Mouse (Mus musculus) mouse embryonic stem cell (cell line): ENCODE measurements around the gene Cacna2d1.

Source experiments
- in situ Hi-C, 2 experiments: fragments of 300-500 bp; cut with MboI; formaldehyde crosslinking; loops; 1 replicate in 1 of 2; 3 replicates in 1 of 2; pipeline ENCODE4 v1.14.3; 2019 to 2020; ENCODE audit warnings: low sequenced_read_pairs in 2 of 2, low pct_unique_long_range_greater_than_20kb in 1 of 2, mixed read lengths in 1 of 2; ENCODE audit not compliant: unreplicated experiment in 1 of 2

Gene Cacna2d1

DNA sequence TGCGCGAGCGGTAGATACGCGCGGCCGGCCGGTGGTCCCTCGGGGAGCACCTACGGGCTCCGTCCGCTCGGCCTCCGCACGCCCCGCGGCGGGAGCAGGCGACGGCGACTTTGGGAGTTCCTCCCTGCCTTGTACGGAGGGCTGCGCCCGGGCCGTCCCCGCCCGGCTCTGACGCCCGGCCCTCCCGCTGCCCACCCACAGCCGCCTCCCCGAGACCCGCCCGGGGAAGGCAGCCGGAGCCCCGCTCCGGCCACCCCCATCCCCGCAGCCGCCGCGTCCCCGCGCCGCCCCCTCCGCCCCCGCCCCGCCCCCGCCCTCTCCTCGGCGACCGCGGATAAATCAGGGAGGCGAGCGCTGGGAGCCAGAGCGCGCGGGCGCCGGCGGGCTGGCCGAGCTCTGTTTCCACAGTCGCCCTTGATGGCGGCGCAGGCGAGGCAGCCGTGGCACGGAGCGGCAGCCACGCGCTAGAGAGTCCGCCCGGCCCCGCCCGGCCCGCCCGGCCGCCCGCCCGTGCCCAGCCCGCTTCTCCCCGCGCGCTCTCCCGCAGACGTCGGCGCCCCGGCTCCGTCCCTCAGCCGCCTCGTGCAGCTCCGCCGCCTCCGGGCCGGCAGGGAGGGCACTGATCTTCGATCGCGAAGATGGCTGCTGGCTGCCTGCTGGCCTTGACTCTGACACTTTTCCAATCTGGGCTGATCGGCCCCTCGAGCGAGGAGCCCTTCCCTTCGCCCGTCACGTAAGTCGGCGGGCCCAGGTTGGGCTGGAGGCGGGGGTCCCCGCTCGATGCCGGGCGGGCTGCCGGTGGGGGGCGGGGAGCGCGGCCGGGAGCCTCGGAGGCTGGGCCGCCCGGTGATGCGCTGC, at the start of gene Cacna2d1:
Gene Cacna2d1, plus strand, starts transcription at position 316 of the 858 bp plus-strand sequence.
- in situ Hi-C loops: no loop called here

DNA sequence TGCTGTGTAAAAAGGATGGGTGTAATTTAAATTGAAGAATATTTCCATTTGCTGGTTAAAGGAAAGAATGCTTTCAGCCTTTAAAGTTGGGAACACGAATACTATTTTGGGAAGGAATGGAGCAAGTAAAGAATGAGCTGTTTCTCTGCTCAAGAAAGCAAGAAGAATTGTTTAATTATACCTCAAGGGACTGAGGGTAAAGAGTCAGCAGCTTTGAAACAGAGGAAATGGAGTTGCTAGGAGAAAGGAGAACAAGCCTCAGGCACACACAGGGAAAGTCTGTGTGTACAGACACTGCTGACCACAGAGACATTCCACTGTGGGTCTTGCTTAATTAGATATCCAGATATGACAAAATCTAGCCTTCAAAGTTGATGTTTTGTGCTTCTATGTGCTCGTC, 39.4 kb upstream of the Cacna2d1 start:
- in situ Hi-C loops: no loop called here

DNA sequence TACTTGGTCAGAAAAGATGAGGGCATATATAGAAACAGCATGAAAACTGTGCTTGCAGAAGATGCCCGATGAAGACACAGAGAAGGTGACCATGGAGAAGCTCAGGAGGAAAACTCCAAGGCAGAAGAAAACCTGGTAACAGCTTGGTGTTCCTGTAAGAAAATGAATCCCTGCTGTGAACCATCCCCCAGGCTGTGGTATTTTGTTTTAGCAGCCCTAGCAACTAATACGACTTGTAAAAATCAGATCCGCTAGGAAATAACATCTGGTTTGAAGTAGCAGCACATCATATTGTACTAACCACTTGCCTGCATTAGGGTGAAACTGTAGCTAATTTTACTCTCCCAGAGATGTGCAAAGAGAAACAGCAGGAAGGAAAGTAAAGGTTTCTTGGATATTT, 37.8 kb upstream of the Cacna2d1 start:
- in situ Hi-C loops: no loop called here

DNA sequence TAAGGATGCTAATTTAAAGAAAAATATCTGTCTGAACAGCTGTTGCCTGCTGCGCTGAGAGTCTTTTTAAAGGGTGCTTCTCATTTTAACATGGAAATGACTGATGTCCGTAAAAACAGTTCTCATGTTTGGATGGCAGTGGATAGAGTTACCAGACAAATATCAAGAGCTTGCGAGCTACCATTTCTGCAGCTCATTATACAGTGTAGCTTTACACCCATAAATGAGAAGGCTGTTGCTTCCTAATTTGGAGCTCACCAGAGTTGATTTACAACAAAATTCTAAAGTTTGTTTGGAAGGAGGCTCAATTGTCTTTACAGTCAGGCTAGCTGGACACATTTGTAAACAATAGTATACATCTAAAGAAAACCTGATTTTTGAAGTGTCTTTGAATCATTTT, 28.0 kb upstream of the Cacna2d1 start:
- in situ Hi-C loops: no loop called here

DNA sequence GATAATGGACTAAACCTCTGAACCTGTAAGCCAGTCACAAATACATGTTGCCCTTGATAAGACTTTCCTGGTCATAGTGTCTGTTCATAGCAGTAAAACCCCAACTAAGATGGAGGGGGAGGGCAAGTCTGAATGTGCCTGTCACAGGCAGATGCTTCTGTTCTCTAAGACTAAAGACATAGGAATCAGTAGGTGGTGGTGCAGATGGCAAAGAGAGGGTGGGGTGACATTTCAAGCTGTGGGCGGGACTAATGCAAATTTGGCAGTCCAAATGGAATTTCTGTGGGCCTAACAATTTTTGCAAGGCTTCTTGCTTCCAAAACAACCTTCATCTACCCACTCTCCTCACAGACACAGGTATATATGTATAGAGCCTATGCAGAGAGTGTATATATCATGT, 19.6 kb upstream of the Cacna2d1 start:
- in situ Hi-C loops: no loop called here

DNA sequence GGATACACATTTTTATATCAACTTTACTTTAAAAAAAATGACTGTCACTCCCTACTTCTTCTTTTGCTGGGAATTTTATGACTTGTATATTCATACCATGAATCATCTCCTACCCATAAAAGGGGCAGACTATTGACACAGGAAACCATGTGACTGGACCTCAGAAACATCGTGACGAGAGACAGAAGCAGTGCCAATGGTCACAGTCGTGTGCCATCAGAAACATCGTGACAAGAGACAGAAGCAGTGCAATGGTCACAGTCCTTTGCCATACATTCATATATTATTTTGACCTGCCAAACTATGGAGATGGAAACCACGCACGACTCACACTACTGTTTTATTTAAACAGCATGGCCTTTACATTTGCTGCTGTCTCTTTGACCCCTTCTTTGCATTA, 6.0 kb upstream of the Cacna2d1 start:
- in situ Hi-C loops: no loop called here

DNA sequence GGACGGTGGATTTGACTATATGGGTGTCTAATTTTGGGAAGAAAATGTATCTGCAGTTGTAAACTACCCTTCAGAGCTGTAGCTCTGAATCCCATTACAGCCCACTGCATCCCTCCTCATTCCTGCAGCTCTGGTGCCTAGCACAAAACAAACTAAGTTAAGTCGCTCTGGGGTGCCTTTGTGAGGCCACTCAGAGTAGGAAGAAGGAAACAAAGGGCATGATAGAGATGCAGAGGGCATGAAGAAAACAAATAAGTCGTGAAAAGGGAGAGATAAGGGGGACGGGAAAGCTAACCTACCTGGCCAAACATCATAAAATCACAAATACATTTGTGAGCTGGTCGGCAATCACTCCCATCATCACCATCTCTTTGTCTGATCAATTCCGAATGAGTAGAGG, 1.5 kb upstream of the Cacna2d1 start:
- in situ Hi-C loops: no loop called here

DNA sequence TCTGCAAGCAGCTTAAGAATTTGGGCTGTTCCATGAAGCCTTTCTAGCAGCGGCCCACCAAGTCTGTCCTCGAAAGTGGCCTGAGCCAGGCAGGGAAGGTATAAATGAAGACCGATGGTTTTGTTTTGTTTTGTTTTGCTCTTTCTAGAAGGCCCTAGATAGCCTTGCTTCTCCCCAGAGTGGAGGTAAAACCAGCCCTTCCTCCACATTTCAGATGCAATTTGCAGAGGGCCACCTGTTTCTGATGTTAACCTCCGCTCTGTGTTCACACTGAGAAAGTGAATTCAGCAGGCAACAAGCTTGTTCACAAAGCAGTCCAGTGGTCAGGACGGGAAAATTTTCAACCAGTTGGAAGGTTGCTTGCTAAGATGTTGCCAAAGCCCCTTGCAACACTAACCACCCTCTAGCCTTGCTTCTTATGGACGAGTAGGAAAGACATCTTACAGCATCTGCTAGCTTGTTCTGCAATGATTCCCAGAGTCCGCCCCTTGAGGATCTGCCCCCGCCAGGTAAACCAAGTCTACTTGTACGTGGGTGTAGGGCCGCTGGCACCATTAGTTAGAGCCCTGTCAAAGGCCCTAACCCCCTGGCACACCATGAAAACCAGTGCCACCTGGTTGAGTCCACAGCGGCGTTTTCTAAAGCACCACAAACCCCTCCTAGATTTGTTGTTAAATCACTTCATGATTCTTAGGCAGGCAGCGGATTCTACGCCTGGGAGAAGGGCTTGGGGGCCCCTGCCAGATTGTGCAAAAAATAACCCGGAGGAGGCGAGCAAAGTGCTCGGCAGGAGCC, 713 bp upstream of the Cacna2d1 start:
- in situ Hi-C loops: no loop called here

DNA sequence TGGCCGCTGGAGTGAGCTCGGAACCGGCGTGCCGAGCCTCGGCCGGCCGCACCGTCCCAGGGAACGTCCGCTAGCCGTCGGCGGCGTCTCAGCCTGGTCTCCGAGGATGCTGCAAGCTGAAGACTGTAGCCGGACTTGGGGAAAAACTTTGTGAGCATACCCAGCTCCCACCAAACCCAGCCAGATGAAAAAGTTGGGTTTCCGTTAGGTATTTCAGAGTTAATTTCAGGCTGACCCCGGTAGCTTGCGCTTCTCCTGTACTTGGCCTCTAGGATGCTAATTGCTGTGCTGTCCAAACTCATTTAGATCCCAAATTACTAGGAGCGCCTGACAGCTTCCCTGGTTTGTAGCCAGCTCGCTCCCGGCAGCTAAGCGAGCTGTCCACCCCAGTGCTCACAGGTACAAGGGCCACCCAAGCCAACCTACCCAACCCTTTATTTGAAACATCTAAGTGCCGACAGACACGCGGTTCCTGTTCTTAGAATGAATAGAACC, 790 bp downstream of the Cacna2d1 start:
- in situ Hi-C loops: no loop called here

DNA sequence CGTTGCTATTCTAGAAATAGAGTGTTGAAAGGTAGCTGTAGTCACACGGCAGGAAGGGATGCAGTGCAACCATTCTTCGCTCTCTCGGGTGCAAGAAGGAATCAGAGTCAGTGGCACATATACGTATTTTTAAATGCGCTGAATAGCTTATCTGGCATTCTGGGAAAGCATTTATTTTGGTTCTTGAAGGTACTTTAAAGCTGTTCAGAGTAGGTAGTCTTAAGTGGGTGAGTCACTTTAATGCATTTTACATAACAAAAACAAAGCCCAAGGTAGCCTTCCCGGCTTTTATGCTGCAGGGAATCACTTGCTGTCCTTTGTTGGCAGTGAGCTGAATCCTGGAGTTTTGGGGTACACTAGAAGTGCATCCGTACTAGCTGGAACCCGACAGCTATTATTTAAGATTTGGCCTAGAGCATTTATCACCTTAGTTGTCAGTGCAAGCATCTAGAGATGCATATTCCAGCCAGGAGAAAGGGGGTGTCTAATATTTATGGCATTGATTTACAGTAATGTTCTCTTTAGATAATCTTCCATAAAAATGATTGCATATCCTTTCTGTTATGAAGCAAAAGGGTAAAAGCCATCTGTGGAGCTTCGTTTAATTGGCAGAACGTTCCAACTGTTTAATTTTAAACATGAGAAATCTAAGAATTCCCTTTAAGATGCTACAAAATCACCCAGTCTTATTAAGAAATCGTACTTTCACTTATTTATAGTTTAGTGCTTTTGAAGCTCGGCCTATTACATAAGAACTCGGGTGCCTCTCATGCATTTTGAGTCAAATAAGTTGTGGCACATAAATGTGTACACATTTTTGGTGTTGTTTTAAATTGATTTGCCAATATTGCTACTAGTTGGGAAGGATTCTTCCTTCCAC, 1.6 kb downstream of the Cacna2d1 start:
- in situ Hi-C loops: no loop called here

DNA sequence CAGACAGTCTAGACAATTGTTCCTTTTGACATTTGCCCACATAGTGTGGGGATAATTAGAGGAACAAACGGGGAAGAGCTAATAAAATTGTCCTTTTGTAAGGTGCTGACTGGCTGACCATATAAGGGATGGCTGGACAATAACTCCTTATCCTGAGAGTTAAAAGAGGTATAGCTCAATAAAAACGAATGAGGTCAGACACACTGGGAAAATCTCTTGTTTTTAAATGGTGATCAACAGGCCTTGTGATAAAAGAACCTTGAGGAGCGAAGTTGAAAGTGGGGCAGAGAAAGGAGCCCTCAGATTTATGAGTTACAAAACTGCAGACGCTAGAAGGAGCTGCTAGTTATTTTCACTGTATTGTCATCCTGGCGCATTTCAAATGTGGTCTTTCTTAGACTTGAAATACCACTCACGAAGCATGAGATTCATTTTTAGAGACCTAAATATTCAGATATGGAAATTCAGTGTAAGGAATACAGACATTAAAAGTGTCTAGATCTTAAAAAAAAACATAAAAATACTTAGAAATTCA, 6.8 kb downstream of the Cacna2d1 start:
- in situ Hi-C loops: no loop called here

DNA sequence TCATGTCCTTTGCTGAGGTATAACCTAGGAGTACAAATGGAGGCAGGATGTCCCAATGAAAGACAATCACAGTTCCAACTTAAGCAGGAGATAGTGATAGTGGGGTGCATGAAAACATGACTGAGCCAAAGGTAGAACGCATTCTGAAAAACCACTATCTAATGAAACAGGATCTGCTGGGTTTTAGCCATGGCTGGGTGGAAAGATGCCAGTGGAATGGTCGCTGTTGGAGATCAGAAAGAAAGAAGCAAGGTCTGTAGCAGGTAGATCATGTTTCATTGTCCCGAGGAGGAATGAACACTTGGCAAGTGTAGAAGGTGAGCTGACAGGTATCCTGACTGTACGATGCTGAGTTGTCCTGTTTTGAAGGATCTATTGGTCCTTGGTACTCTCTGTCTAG, 7.6 kb downstream of the Cacna2d1 start:
- in situ Hi-C loops: no loop called here

DNA sequence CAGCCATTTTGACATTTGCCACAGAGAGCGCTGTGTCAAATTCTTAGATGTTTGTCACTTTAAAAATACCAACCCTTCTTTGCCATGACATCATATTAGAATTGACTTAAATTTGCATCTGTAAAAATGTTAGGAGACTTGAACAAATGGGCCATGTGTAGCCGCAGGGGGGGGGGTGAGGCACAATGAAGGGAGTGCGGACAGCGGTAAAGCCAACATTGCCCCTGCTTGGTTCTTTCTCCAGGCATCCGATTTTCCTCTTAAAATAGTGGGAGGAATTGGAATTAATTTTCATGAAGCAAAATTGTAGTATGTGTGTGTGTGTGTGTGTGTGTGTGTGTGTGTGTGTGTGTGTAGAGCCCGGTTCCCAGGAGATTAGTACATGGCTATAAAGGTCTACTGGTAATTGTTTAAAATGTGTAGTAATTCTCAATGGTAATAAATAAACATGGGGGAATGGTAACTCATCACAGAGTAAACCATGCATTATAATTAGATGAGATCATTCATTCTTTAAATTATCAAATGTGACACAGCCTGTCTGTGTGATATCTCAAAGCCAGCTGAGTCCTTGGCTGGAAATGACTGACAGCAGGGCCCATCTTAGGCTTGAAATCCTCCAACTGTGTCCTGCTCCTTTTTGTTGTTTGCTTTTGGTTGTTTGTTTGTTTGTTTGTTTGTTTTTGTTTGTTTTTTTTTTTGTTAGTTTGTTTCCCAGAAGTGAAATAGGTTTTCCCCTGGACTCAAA, 14.0 kb downstream of the Cacna2d1 start:
- in situ Hi-C loops: no loop called here

DNA sequence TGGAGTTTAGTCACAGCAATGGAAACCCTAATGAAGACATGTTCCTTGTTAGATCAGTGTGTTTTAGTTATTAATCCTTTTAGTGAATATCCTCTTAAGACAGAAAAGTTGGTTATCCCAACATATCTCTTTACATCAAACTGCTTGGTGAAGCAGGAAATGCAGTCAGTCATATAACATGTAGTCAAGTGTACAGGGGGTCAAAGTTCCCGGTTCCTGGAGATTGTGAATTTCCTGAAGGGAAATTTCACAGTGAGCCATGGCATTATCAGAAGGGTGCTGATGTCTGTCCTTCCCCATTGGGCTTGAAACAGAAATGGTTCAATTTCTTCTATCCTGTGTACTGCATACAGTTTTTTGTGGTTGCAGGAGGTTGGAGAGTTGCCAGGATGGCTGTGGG, 25.3 kb downstream of the Cacna2d1 start:
- in situ Hi-C loops: no loop called here

DNA sequence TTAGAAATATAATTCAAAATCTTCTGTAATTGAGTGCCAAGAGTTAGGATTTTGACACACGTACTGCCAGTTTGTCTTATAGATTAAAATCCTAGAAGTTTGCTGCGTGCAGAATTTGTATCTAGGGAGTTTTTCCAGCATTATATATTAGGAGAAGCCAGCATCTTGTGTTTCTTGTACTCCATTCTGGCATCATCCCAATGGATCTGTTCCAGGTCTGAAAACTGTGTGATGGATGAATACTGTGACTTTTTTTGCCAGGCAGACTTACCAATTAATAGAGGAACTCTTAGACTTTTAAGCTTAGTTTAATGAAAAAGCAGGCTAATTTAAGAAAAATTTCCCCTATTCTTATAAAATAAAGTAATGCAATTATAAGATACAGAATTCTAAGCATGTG, 27.4 kb downstream of the Cacna2d1 start:
- in situ Hi-C loops: no loop called here

DNA sequence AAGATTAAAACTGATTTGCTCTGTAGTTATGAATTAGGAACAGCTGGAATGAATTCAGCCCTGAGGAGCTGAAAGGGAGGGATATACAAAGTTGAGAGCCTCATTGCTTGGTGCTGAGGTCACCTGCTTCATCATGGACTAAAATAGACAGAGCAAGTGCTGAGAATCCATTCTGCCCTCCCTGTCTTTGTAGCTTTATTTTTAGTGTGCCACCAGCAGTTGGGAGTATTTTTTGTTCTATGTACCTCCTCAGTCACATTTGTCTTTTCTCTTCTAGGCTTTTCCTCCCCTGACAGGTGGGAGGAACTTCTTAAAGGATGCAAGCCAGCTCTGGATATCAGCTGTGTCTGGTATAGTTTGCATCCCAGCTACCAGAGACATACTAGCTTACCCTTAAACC, 32.4 kb downstream of the Cacna2d1 start:
- in situ Hi-C loops: no loop called here

DNA sequence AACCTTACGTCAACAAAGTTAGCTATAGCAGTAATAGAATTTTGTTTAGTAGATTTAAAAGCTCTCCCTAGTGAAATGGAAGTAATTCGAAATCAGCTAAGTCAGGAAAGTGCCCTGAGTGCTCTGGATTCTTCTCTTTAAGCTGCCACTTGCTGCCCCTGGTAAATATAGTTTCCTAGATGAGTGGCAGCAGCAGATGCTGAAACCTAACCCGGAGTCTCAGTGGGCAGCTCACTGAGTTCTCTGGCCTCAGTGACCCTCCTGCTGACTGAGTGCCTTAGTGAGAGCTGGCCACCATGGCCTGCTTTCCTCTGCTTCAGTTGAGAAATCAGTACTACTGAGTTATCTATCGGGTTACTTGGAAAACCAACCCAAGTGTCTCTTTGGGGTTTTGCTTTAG, 37.3 kb downstream of the Cacna2d1 start:
- in situ Hi-C loops: no loop called here

DNA sequence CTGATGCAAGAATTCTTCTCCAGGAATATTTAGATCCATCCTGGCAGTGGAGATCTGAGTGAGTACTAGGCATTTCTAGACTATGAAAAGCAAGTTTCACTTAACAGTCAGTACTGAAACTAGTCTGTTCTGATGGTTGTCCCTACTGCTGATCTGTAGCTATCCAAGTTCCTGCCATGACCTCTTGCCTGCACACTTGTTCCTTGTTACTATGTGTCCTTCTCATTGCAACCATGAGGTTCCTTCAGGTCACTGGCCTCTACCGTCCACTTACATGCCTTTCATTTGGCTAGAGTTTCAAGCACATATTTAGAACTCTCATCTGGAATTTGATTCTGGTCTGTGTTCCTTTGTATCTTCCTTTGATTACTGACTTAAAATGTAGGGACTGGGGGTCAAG, 37.9 kb downstream of the Cacna2d1 start:
- in situ Hi-C loops: no loop called here
